Mouse (Mus musculus): ENCODE measurements around the gene Dtwd1. TPM values are rescaled to one million over a fixed set of nuclear protein-coding genes. Genes with fewer than 3 reads are reported as not detected.

Dtwd1 gene
- polyA plus RNA-seq (2014; fragmentation: Illumina TruSeq; extraction: RNeasy Lipid Tissue Mini Kit (QIAGEN cat#74804)) = 21.2 TPM

DNA sequence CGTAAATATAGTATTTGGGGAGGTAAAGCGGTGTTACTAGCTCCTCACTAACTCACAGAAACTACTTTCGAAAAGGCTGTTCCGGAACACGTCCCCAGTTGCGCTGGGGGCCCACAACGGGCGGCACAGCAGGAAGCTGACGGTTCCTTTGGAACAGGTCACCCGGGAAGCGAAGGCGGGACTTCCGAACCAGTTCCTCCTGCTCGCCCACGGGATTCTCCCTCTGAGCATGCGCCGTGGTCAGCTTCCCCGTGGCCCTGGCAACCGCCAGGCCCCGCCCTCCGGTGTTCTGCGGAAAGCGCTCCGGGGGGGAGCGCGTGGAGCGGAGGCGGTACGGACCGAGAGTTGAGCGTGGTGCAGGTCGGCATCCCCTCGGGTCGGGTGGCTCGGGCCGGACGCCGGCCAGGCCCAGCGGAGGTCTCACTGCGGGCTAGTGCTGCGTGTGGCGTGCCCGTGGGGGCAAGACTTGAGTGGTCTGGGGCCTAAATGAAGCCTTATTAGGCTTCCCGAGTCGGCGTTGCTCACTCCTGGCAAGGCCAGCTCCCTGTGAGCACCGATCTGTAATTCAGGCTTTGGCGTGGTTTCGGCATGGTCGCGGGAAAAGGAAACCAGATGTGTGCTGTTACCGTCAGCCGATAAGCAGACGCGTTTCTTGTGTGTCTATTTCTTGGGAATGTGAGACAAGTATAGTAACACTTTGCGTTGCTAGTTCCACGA, at the start of gene Dtwd1, which contains the start of gene Fam227b:
Gene Dtwd1, plus strand, starts transcription at position 287 of the 717 bp plus-strand sequence.
Gene Fam227b, minus strand, starts transcription at position 150 of the 717 bp plus-strand sequence.

DNA sequence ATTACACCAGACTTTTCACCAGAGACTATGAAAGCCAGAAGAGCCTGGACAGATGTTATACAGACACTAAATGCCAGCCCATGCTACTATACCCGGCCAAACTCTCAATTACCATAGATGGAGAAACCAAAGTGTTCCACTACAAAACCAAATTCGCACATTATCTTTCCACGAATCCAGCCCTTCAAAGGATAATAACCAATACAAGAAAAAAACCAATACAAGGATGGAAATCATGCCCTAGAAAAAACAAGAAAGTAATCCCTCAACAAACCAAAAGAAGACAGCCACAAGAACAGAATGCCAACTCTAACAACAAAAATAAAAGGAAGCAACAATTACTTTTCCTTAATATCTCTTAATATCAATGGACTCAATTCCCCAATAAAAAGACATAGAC, 62.9 kb downstream of the Dtwd1 start, which contains the start of gene Gm17555:
Gene Gm17555, plus strand, starts transcription at position 301 of the 400 bp plus-strand sequence.

Other genes with a start within 250 kb of the Dtwd1 start
- gene Fgf7, start 117.5 kb upstream of the Dtwd1 start, polyA plus RNA-seq (2014; fragmentation: Illumina TruSeq; extraction: RNeasy Lipid Tissue Mini Kit (QIAGEN cat#74804)) = 21.3 TPM
- not detected for gene Fam227b, start 137 bp upstream of the Dtwd1 start, polyA plus RNA-seq (2014; fragmentation: Illumina TruSeq; extraction: RNeasy Lipid Tissue Mini Kit (QIAGEN cat#74804))
- gene Gm17555, start 63.0 kb downstream of the Dtwd1 start, polyA plus RNA-seq (2014; fragmentation: Illumina TruSeq; extraction: RNeasy Lipid Tissue Mini Kit (QIAGEN cat#74804)) = not detected